Mouse (Mus musculus) heart, postnatal 4 days (tissue): ENCODE measurements around the gene Polr1d. TPM values are rescaled to one million over a fixed set of nuclear protein-coding genes. Genes with fewer than 3 reads are reported as not detected.

Experiments used
- DNase-seq: peaks from one replicate; pipeline ENCODE4 v3.0.0; 2021
- total RNA-seq, 2 experiments: library from RNA; stranded (reverse); gene quantifications; 2 replicates each; pipeline ENCODE4 v1.2.3; 2021

Gene Polr1d
- total RNA-seq, result 10 to 100 TPM; 78.1 to 81.6 TPM

- DNase-seq, result no peak
These were observed at the start of gene Polr1d for GRCm38 (mm10) chr5:147076799-147077165. TSS of gene Polr1d (plus strand) at chr5:147077050.

- no peak for DNase-seq
These were observed 45.6 kb upstream of the Polr1d start for GRCm38 (mm10) chr5:147031281-147031680.

- no peak for DNase-seq
These were observed 43.7 kb upstream of the Polr1d start for GRCm38 (mm10) chr5:147033155-147033554.

GRCm38 (mm10) chr5:147034283-147034682 is 42.6 kb upstream of the Polr1d start:
- DNase-seq, result no peak

GRCm38 (mm10) chr5:147035301-147035700 is 41.5 kb upstream of the Polr1d start:
- no peak for DNase-seq

- DNase-seq, result peak; percentile 46
These were observed 40.8 kb upstream of the Polr1d start for GRCm38 (mm10) chr5:147036028-147036427.

- DNase-seq, result no peak
These were observed 40.2 kb upstream of the Polr1d start for GRCm38 (mm10) chr5:147036661-147037060.

- DNase-seq, result no peak
These were observed 39.2 kb upstream of the Polr1d start for GRCm38 (mm10) chr5:147037601-147038000.

- no peak for DNase-seq
These were observed 37.5 kb upstream of the Polr1d start for GRCm38 (mm10) chr5:147039394-147039793.

GRCm38 (mm10) chr5:147041965-147042937 is 34.6 kb upstream of the Polr1d start:
- no peak for DNase-seq

- no peak for DNase-seq
These were observed 33.5 kb upstream of the Polr1d start for GRCm38 (mm10) chr5:147043240-147043844.

GRCm38 (mm10) chr5:147045311-147045710 is 31.5 kb upstream of the Polr1d start:
- no peak for DNase-seq

GRCm38 (mm10) chr5:147045929-147046328 is 30.9 kb upstream of the Polr1d start:
- no peak for DNase-seq

GRCm38 (mm10) chr5:147049544-147050209 is 27.2 kb upstream of the Polr1d start:
- DNase-seq, result no peak

- no peak for DNase-seq
These were observed 25.9 kb upstream of the Polr1d start for GRCm38 (mm10) chr5:147050816-147051499.

- no peak for DNase-seq
These were observed 25.1 kb upstream of the Polr1d start for GRCm38 (mm10) chr5:147051500-147052308.

- no peak for DNase-seq
These were observed 24.6 kb upstream of the Polr1d start for GRCm38 (mm10) chr5:147052309-147052558.

- DNase-seq, result no peak
These were observed 23.8 kb upstream of the Polr1d start for GRCm38 (mm10) chr5:147053071-147053470.

GRCm38 (mm10) chr5:147053481-147053880 is 23.4 kb upstream of the Polr1d start:
- no peak for DNase-seq

GRCm38 (mm10) chr5:147054328-147054727 is 22.5 kb upstream of the Polr1d start:
- no peak for DNase-seq

GRCm38 (mm10) chr5:147054747-147055270 is 22.0 kb upstream of the Polr1d start:
- no peak for DNase-seq
